Mouse (Mus musculus) brain, embryonic 14.5 days (tissue): ENCODE measurements at regions not wholly inside any gene's neighbourhood (a gene's known extent, or its start where the extent isn't known, plus 50 kb on each side); places are given as distances from the start of the nearest gene placed in this dataset.
A peak's percentile ranks its signal among the peaks of the same experiment; 100 is the strongest.

Experiments used
- DNase-seq: peaks from one replicate; pipeline ENCODE4 v3.0.0-alpha.2; 2011; ENCODE audit warnings: low read depth
- CTCF ChIP-seq: fragments of 200-500 bp; IDR thresholded peaks from 2 replicates; pipeline ENCODE4 v1.5.1; 2012; ENCODE audit warnings: inconsistent platforms, mild to moderate bottlenecking, moderate library complexity, borderline replicate concordance; ENCODE audit not compliant: insufficient read depth, insufficient read length; ENCODE audit errors: extremely low read depth
- POLR2A ChIP-seq: fragments of 200-500 bp; IDR thresholded peaks from 2 replicates; pipeline ENCODE4 v1.6.1; 2012; ENCODE audit warnings: mild to moderate bottlenecking, inconsistent platforms, borderline replicate concordance; ENCODE audit not compliant: poor library complexity, insufficient read depth, insufficient read length, severe bottlenecking; ENCODE audit errors: extremely low read depth

GRCm38 (mm10) chr8:10798444-10798843 is 209.8 kb downstream of the Irs2 start:
- DNase-seq, result no peak
- no peak for TF ChIP-seq POLR2A
- no peak for TF ChIP-seq CTCF

DNA sequence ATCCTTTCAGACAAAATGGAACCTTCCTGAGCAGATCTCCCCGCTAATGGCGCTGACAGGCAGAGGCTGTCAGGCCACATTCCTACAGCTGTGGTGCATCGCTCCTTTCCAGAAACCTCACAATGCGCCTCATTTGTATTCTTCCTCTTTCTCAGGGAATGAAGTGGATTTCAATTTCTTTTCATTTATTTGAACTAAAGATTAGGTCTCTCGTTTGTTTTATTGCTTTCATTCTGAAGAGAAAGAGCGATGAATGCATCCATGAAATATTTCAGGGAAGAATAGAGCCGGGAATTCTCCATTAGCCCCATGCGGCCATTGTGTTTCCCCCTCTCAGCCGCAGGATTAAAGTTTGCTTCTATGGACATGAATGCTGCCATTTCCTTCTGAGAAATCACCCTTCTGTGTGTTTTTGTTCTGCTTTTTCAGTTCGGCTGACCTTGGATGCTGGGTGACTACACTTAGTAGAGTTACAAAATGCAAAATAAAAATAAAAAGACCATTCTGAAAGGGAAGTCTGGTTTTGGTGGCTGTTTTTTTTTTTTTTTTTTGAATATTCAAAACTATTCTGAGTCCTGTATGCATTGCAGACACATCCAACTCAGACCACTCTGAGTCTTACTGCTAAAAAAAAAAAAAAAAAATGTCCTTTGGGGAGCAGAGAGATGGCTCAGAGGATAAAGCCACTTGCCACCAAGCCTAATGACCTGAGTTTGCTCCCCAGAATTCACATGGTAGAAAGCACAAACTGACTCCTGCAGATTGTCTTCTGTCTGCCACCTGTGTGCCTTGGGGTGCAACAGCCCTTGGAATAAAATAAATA is 213.7 kb downstream of the Irs2 start:
- DNase-seq, result peak; percentile 92
- TF ChIP-seq POLR2A (no peak), CTCF (no peak)

GRCm38 (mm10) chr8:10793670-10794366 is 214.4 kb downstream of the Irs2 start:
- DNase-seq, result no peak
- no peak for TF ChIP-seq CTCF
- TF ChIP-seq POLR2A, result no peak

DNA sequence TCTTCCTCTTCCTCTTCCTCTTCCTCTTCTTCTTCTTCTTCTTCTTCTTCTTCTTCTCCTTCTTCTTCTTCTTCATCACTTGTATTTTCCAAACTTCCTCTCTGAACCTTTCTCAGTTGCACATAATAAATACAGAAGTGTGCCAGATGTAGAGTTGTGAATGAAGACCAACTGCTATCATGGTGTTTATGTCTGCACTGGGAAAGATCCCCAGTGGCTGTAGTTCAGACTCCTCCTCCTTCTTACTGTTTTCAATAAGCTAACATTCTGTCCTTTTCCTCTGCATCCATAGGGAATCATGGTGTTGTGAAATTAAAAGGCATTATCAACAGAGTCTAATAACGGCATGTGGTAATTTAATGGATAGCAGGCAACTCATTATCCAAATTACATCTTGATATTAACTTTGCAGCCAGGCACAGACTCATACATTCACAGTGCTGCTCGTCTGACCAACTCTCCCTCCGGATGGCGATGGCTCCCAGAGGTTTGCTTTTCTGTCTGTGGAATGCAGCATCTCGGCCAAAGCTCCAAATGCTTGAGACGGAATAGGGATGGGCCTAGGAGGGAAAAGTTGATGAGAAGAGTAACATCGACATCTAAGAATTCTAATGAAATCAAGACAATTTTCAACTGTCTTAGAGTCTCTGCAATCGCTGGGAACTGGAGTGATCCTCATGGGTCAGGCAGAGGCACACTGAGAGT is 219.6 kb downstream of the Irs2 start:
- TF ChIP-seq POLR2A (no peak), CTCF (no peak)
- DNase-seq, result no peak

DNA sequence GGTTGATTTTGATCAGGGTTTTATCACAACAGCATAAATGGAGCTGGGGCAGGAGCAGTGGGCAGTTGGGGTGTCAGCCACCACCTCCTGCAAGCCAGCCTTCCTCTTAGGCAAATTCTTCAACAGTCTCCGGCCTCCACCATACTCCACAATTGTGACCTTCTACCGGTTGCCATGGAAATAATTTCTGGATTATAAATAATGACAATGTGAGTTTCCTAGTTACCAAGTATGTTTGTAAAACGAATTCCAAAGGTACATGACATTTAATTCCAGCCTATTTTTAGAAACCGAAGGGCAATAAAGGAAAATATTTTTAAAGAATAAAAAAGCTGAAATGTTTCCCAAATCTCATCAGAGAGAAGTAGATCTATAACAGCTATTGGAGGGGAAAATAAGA is 222.5 kb downstream of the Irs2 start:
- TF ChIP-seq CTCF (no peak), POLR2A (no peak)
- no peak for DNase-seq

DNA sequence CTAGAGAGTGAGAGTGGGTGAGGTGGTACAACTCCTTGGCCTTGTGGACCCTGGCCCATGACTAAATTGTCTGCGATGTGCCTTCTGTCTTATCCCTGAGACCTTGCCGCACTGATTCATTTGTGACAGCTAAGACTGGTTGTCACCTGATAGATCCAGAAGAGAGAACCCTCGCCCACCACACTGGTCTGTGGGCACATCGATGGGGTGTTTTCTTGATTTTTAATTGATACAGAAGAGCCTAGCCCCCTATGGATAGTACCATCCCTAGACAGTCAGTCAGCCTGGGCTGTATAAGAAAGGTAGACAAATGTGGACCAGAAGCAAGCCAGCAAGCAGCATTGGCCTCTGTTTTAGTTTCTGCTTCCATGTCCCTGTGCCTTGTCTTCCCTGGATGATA is 222.9 kb downstream of the Irs2 start:
- TF ChIP-seq POLR2A, result no peak
- no peak for TF ChIP-seq CTCF
- no peak for DNase-seq

GRCm38 (mm10) chr8:10784481-10784880 is 223.8 kb downstream of the Irs2 start:
- peak; percentile 59 for DNase-seq
- no peak for TF ChIP-seq CTCF
- no peak for TF ChIP-seq POLR2A

- DNase-seq, result no peak
- TF ChIP-seq POLR2A, result no peak
- no peak for TF ChIP-seq CTCF
These were observed 226.4 kb downstream of the Irs2 start for GRCm38 (mm10) chr8:10781860-10782259.

DNA sequence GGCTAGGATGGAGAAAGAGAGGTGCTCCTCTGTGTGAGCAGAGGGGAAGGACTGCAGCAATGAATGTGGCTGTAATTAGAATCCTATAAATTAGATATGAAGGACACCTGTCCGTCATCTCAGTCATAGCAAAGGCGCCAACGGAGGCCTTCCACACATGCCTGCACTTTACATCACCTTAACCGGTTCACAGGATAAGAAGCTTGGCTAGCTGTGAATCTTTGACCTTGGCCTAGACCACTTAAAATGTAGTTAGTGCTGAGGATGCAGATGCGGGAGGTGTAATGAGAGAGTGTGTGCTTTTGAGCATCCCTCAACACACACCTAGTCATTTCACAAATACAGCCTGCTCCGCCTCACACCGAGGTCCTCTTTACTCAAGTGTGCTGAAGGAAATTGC is 228.6 kb downstream of the Irs2 start:
- no peak for DNase-seq
- no peak for TF ChIP-seq CTCF
- no peak for TF ChIP-seq POLR2A

- DNase-seq, result no peak
These were observed 232.9 kb downstream of the Irs2 start for GRCm38 (mm10) chr8:10775202-10776010.

More at GRCm38 (mm10) chr8:10775202-10776010, 232.9 kb downstream of the Irs2 start:
- TF ChIP-seq POLR2A, result no peak
- TF ChIP-seq CTCF, result no peak
